Mouse (Mus musculus) heart, postnatal 4 days (tissue): ENCODE data around the gene Gm14862. TPM values are rescaled to one million over a fixed set of nuclear protein-coding genes. Genes with fewer than 3 reads are reported as not detected.
"Not testable (repeated sequence)": the region's sequence is repeated elsewhere in the genome, so short reads cannot be mapped to it uniquely, and the experiment has no call there.

Experiments used
- DNase-seq: peaks from one replicate; pipeline ENCODE4 v3.0.0; 2021
- total RNA-seq, 2 experiments: library from RNA; stranded (reverse); gene quantifications; 2 replicates each; pipeline ENCODE4 v1.2.3; 2021

The Gm14862 gene
- total RNA-seq: not detected

GRCm38 (mm10) chrX:9256766-9257165, at the start of gene Gm14862:
Gm14862 (minus strand) TSS chrX:9256899.
- no peak for DNase-seq

- no peak for DNase-seq
These were observed 46.8 kb upstream of the Gm14862 start for GRCm38 (mm10) chrX:9303455-9303854.

GRCm38 (mm10) chrX:9302791-9303190, 46.1 kb upstream of the Gm14862 start:
- DNase-seq: no peak

GRCm38 (mm10) chrX:9298413-9298864, 41.7 kb upstream of the Gm14862 start:
- no peak for DNase-seq

- not testable (repeated sequence) for DNase-seq
These were observed 36.6 kb upstream of the Gm14862 start for GRCm38 (mm10) chrX:9293140-9293829.

- not testable (repeated sequence) for DNase-seq
These were observed 26.8 kb upstream of the Gm14862 start, which contains the start of gene H2al1m for GRCm38 (mm10) chrX:9283464-9283863. H2al1m (plus strand) TSS chrX:9283764.

- DNase-seq: no peak
These were observed 17.6 kb upstream of the Gm14862 start for GRCm38 (mm10) chrX:9274321-9274720.

- no peak for DNase-seq
These were observed 16.8 kb upstream of the Gm14862 start for GRCm38 (mm10) chrX:9273377-9274002.

- peak; percentile 55 for DNase-seq
These were observed 16.0 kb upstream of the Gm14862 start, which contains the start of gene Xk for GRCm38 (mm10) chrX:9272460-9273361. Xk (plus strand) TSS chrX:9272756.

- no peak for DNase-seq
These were observed 15.3 kb upstream of the Gm14862 start for GRCm38 (mm10) chrX:9271947-9272459.

GRCm38 (mm10) chrX:9271112-9271511, 14.4 kb upstream of the Gm14862 start:
- DNase-seq: peak; percentile 6

- no peak for DNase-seq
These were observed 2.6 kb upstream of the Gm14862 start for GRCm38 (mm10) chrX:9259267-9259666.

- no peak for DNase-seq
These were observed 1.1 kb upstream of the Gm14862 start for GRCm38 (mm10) chrX:9257831-9258230.

- DNase-seq: no peak
These were observed 1.8 kb downstream of the Gm14862 start for GRCm38 (mm10) chrX:9254901-9255300.

- no peak for DNase-seq
These were observed 2.7 kb downstream of the Gm14862 start for GRCm38 (mm10) chrX:9253990-9254389.

GRCm38 (mm10) chrX:9248911-9249310, 7.8 kb downstream of the Gm14862 start:
- no peak for DNase-seq

- DNase-seq: no peak
These were observed 11.9 kb downstream of the Gm14862 start for GRCm38 (mm10) chrX:9244603-9245336.

- DNase-seq: peak; percentile 22
These were observed 13.3 kb downstream of the Gm14862 start for GRCm38 (mm10) chrX:9243381-9243864.

GRCm38 (mm10) chrX:9240737-9241591, 15.7 kb downstream of the Gm14862 start:
- no peak for DNase-seq

- no peak for DNase-seq
These were observed 29.6 kb downstream of the Gm14862 start for GRCm38 (mm10) chrX:9227105-9227504.
